ENCODE assay signal across 27 mouse cellular contexts in genomic region chr7:119607796-119608515, GRCm38 (mm10). TPM values are rescaled to one million over a fixed set of nuclear protein-coding genes. Genes with fewer than 3 reads are reported as not detected.
DNase-seq lines count a peak whose midpoint lies in the region; ATAC-seq and TF ChIP-seq lines count a peak whose summit lies in the region.
"Had no signal": no experiment of that assay in that cellular context is flagged by ENCODE, and none has a peak within 500 bp of the region (broad histone marks: within the 10 kb centered on the region; RNA-seq: fewer than 3 reads in every experiment).

No protein-coding gene starts in this region.

- no peak for TF ChIP-seq CTCF in lung, embryonic 14.5 days (IDR thresholded peaks at IDR 0.05; ENCODE audit: low read depth)

- no peaks in the 10 kb centered on the region for H3K36me3 ChIP-seq in heart, embryonic 11.5 days (ENCODE audit: control insufficient read depth, insufficient read depth, low read length)
- H3K36me3 ChIP-seq in lung, embryonic 14.5 days (ENCODE audit: insufficient read depth): no peaks in the 10 kb centered on the region
- H3K36me3 ChIP-seq: embryonic facial prominence, embryonic 15.5 days; forebrain, embryonic 10.5 days; heart, embryonic 10.5 days; heart, embryonic 15.5 days; hindbrain, embryonic 13.5 days had no signal

- no peak overlapping the region for H3K4me3 ChIP-seq in heart, embryonic 11.5 days (ENCODE audit: low read depth, low read length)
- H3K4me3 ChIP-seq in lung, embryonic 14.5 days (ENCODE audit: low read depth, low read length): no peak overlapping the region
- H3K4me3 ChIP-seq: embryonic facial prominence, embryonic 15.5 days; erythroblast, embryonic 14.5 days; forebrain, embryonic 10.5 days; gastrocnemius, adult 2 months; heart, embryonic 10.5 days; heart, embryonic 15.5 days; hindbrain, embryonic 13.5 days had no signal

- no peak for ATAC-seq in heart, embryonic 11.5 days (replicated peaks; ENCODE audit: insufficient number of reproducible peaks, low FRiP score, low TSS enrichment)
- peak; percentile 91 for ATAC-seq in lung, embryonic 14.5 days (ENCODE audit: insufficient read depth)
- no peak for ATAC-seq in megakaryocyte-erythroid progenitor cell, adult 5-6 weeks (replicated peaks; ENCODE audit: low FRiP score, low TSS enrichment, poor library complexity, severe bottlenecking)
- ATAC-seq: forebrain, embryonic 14.5 days had no signal

- no peaks in the 10 kb centered on the region for H3K4me1 ChIP-seq in heart, embryonic 11.5 days (ENCODE audit: control insufficient read depth, insufficient read depth, low read length)
- H3K4me1 ChIP-seq in lung, embryonic 14.5 days (ENCODE audit: insufficient read depth): no peaks in the 10 kb centered on the region
- H3K4me1 ChIP-seq: embryonic facial prominence, embryonic 15.5 days; forebrain, embryonic 10.5 days; heart, embryonic 10.5 days; heart, embryonic 15.5 days; hindbrain, embryonic 13.5 days had no signal

- H3K27me3 ChIP-seq in heart, embryonic 11.5 days (ENCODE audit: control insufficient read depth, insufficient read depth, low read length): no peaks in the 10 kb centered on the region
- H3K27me3 ChIP-seq in lung, embryonic 14.5 days (ENCODE audit: insufficient read depth, low read length): no peaks in the 10 kb centered on the region
- H3K27me3 ChIP-seq: embryonic facial prominence, embryonic 15.5 days; heart, embryonic 15.5 days; hindbrain, embryonic 13.5 days had no signal

- no peak overlapping the region for H3K27ac ChIP-seq in heart, embryonic 11.5 days (ENCODE audit: low read depth, low read length)
- H3K27ac ChIP-seq in lung, embryonic 14.5 days (ENCODE audit: low read depth): peak overlapping the region; percentile 90
- H3K27ac ChIP-seq: embryonic facial prominence, embryonic 15.5 days; forebrain, embryonic 10.5 days; gastrocnemius, adult 2 months; heart, embryonic 10.5 days; heart, embryonic 15.5 days; hindbrain, embryonic 13.5 days had no signal

- no peak overlapping the region for H3K9ac ChIP-seq in heart, embryonic 11.5 days (ENCODE audit: low read depth, low read length)
- no peak overlapping the region for H3K9ac ChIP-seq in lung, embryonic 14.5 days
- H3K9ac ChIP-seq: embryonic facial prominence, embryonic 15.5 days; heart, embryonic 15.5 days; hindbrain, embryonic 13.5 days had no signal

- DNase-seq in heart, adult 11 months: peak; percentile 41
- DNase-seq in lung, embryonic 14.5 days: peak; percentile 75
- no peak for DNase-seq in lung, postnatal 4 days
- DNase-seq in lung, postnatal 25 days (ENCODE audit: low spot score): peak; percentile 41
- DNase-seq in adrenal gland, adult 8-10 months: no peak
- DNase-seq: adrenal gland, postnatal 14 days; cerebellum, adult 18-20 months; cerebellum, adult 9-11 months; cerebellum, postnatal 36 days; embryo, embryonic 11 days; gastrocnemius, adult 2 months; gastrocnemius, postnatal 36 days; heart, adult 18-20 months; heart, postnatal 14 days had no signal

- 69% methylated on average over 9 of the region's 9 CpGs for WGBS in heart, embryonic 11.5 days (ENCODE audit: insufficient replicate concordance)
- 45% methylated on average over 9 of the region's 9 CpGs for WGBS in lung, embryonic 14.5 days

- H3K9me3 ChIP-seq in heart, embryonic 11.5 days (replicated peaks; ENCODE audit: control insufficient read depth, low read length): no peaks in the 10 kb centered on the region
- H3K9me3 ChIP-seq in lung, embryonic 14.5 days (ENCODE audit: low read depth, low read length): no peaks in the 10 kb centered on the region
- H3K9me3 ChIP-seq: embryonic facial prominence, embryonic 15.5 days; forebrain, embryonic 10.5 days; heart, embryonic 10.5 days; heart, embryonic 15.5 days; hindbrain, embryonic 13.5 days had no signal

- H3K4me2 ChIP-seq in heart, embryonic 11.5 days: no peak overlapping the region
- H3K4me2 ChIP-seq in lung, embryonic 14.5 days: no peak overlapping the region
- H3K4me2 ChIP-seq: embryonic facial prominence, embryonic 15.5 days; heart, embryonic 15.5 days; hindbrain, embryonic 13.5 days had no signal

RNA-seq across cellular contexts. Expression of gene Acsm1, which starts 1.1 kb away (rescaled TPM):
- polyA plus RNA-seq in heart, embryonic 11.5 days (2014; fragmentation: Nextera tagmentation; extraction: Ambion mirVana): not detected in 2 replicates
- polyA plus RNA-seq in lung, embryonic 14.5 days (2014; fragmentation: Nextera tagmentation; extraction: Ambion mirVana): 2.0 and 2.5 TPM in 2 replicates
- not detected in 2 replicates for total RNA-seq in megakaryocyte-erythroid progenitor cell, adult 5-6 weeks (2014; fragmentation: Nextera tagmentation)
- not detected in 2 replicates for total RNA-seq in megakaryocyte-erythroid progenitor cell, adult 5-6 weeks (2017)
- not detected for total RNA-seq in adrenal gland, adult 8-10 months (2022)
- total RNA-seq: gastrocnemius, postnatal 36 days; hematopoietic stem cell, adult 5-6 weeks; MEL had no signal
- polyA plus RNA-seq: C2C12; embryonic facial prominence, embryonic 11.5 days; erythroblast, embryonic 14.5 days; forebrain, embryonic 10.5 days; forebrain, embryonic 14.5 days; heart, embryonic 10.5 days; heart, embryonic 15.5 days; hindbrain, embryonic 13.5 days had no signal

RNA-seq across cellular contexts. Expression of gene Acsm2, which starts 53.8 kb away (rescaled TPM):
- polyA plus RNA-seq in heart, embryonic 11.5 days (2014; fragmentation: Nextera tagmentation; extraction: Ambion mirVana): not detected in 2 replicates
- polyA plus RNA-seq in lung, embryonic 14.5 days (2014; fragmentation: Nextera tagmentation; extraction: Ambion mirVana): not detected in 2 replicates
- total RNA-seq in megakaryocyte-erythroid progenitor cell, adult 5-6 weeks (2014; fragmentation: Nextera tagmentation): not detected in 2 replicates
- not detected in 2 replicates for total RNA-seq in megakaryocyte-erythroid progenitor cell, adult 5-6 weeks (2017)
- total RNA-seq in adrenal gland, adult 8-10 months (2022): not detected
- total RNA-seq: adrenal gland, postnatal 14 days; gastrocnemius, adult 2 months; gastrocnemius, postnatal 36 days; heart, adult 18-20 months; heart, postnatal 14 days; hematopoietic stem cell, adult 5-6 weeks; MEL had no signal
- polyA plus RNA-seq: C2C12; embryonic facial prominence, embryonic 11.5 days; erythroblast, embryonic 14.5 days; forebrain, embryonic 10.5 days; forebrain, embryonic 14.5 days; heart, embryonic 10.5 days; heart, embryonic 15.5 days; hindbrain, embryonic 13.5 days had no signal

Comparison
In these comparisons a context has a peak if more than half of its experiments do, and no peak if none do; other contexts are left out.
1. DNase-seq: peak in heart, adult 11 months (single experiment), lung, embryonic 14.5 days (single experiment) and lung, postnatal 25 days (single experiment); none in lung, postnatal 4 days (0 of 2) and adrenal gland, adult 8-10 months (single experiment).